Mouse (Mus musculus) cerebellum, adult 2 months (tissue): ENCODE measurements around the gene Tbc1d17.

Source experiments
- CTCF ChIP-seq: fragments of 200-500 bp; IDR thresholded peaks from 2 replicates; pipeline ENCODE4 v1.5.1; 2011; ENCODE audit warnings: low read depth, mild to moderate bottlenecking, control low read depth, low read length, moderate library complexity, borderline replicate concordance; ENCODE audit not compliant: insufficient read depth
- POLR2A ChIP-seq: fragments of 200-500 bp; IDR thresholded peaks from 2 replicates; pipeline ENCODE4 v1.6.1; 2011; ENCODE audit warnings: low read length, control low read depth, borderline replicate concordance; ENCODE audit not compliant: insufficient read depth

DNA sequence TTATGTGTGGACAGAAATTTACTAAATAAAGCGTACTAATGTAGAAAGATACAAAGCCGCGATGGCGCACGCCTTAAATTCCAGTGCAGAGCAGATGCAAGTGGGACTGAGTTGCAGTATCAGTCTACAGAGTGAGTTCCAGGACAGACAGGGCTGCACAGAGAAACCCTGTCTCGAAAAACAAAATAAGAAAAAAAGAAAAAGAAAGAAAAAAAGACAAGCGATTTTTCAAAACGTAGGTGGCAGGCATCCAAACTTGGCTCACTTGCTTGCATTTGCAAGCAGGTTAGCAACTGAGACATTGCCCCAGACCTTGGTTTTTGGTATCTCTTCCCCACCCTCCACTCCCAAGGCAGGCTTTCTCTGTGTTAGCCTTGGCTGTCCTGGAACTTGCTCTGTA, 44.3 kb upstream of the Tbc1d17 start:
- no peak for TF ChIP-seq CTCF
- TF ChIP-seq POLR2A, result no peak
